Mouse (Mus musculus) heart, adult 2 months (tissue): ENCODE results near the gene Mdn1. TPM values are rescaled to one million over a fixed set of nuclear protein-coding genes. Genes with fewer than 3 reads are reported as not detected.
A peak's percentile ranks its signal among the peaks of the same experiment; 100 is the strongest.

ENCODE experiments used
- DNase-seq, 2 experiments: peaks; one replicate each; pipeline ENCODE4 v3.0.0; 2021
- H3K27ac ChIP-seq: fragments of 200-600 bp; 2 replicates; pipeline ENCODE4 v1.8.1; 2022
- H3K27me3 ChIP-seq: fragments of 200-500 bp; 2 replicates; pipeline ENCODE4 v1.6.1; 2012; ENCODE audit warnings: mild to moderate bottlenecking, low read length, inconsistent platforms, mixed read lengths; ENCODE audit not compliant: control insufficient read depth, insufficient read depth
- H3K36me3 ChIP-seq: fragments of 200-500 bp; 2 replicates; pipeline ENCODE4 v1.6.1; 2012; ENCODE audit warnings: low read length, inconsistent platforms; ENCODE audit not compliant: control insufficient read depth, insufficient read depth
- H3K4me1 ChIP-seq: fragments of 200-500 bp; 2 replicates; pipeline ENCODE4 v1.6.1; 2011; ENCODE audit warnings: low read length; ENCODE audit not compliant: control insufficient read depth, insufficient read depth
- H3K4me3 ChIP-seq: fragments of 200-600 bp; 2 replicates; pipeline ENCODE4 v1.8.1; 2022
- H3K79me2 ChIP-seq: fragments of 200-500 bp; replicated peaks from 2 replicates; pipeline ENCODE4 v1.6.1; 2012; ENCODE audit warnings: mild to moderate bottlenecking, inconsistent platforms, low read length, moderate library complexity, mixed read lengths; ENCODE audit not compliant: control insufficient read depth, insufficient read depth
- H3K9ac ChIP-seq: fragments of 200-500 bp; 2 replicates; pipeline ENCODE4 v1.6.1; 2012; ENCODE audit warnings: low read depth, mild to moderate bottlenecking, control low read depth, inconsistent platforms, low read length, mixed read lengths
- CTCF ChIP-seq: fragments of 200-600 bp; IDR thresholded peaks from 2 replicates; pipeline ENCODE4 v1.8.1; 2022; ENCODE audit warnings: antibody characterized with exemption, mild to moderate bottlenecking, moderate library complexity
- EP300 ChIP-seq: fragments of 200-500 bp; IDR thresholded peaks from 2 replicates; pipeline ENCODE4 v1.6.1; 2011; ENCODE audit warnings: low read depth, low read length, control low read depth; ENCODE audit not compliant: insufficient read depth
- POLR2A ChIP-seq: fragments of 200-500 bp; IDR thresholded peaks from 2 replicates; pipeline ENCODE4 v1.6.1; 2011; ENCODE audit warnings: mild to moderate bottlenecking, low read depth, low read length, control low read depth; ENCODE audit not compliant: insufficient read depth
- WGBS: fragments of 180-500 bp; shearing (Covaris S2); methylation state at CpG from one replicate; pipeline ENCODE4 v1.1.7; 2018; 5-methylcytosine and 5-hydroxymethylcytosine counted together
- intact Hi-C: fragments of 180-260 bp; cut with DNase I; formaldehyde crosslinking; loops from one replicate; pipeline ENCODE4 v1.15.1; 2025
- polyA plus RNA-seq: library from polyadenylated mRNA; depleted of rRNA; stranded (reverse); fragments of >200 nt; gene quantifications from 2 replicates; pipeline ENCODE4 v1.2.3, GENCODE M21; 2012
- total RNA-seq, 2 experiments: library from RNA; stranded (reverse); gene quantifications; 2 replicates each; pipeline ENCODE4 v1.2.3; 2021

Gene Mdn1
- total and polyA plus RNA-seq, 3 experiments, result 4.9 to 8.8 (median 8.7) TPM

- Histone ChIP-seq H3K4me3 (no peak overlapping the region), H3K27me3 (no peaks in the 10 kb centered on the region), H3K79me2 (no peaks in the 10 kb centered on the region), H3K9ac (no peak overlapping the region), H3K36me3 (no peaks in the 10 kb centered on the region; the same call in 1 of the 2 replicates), H3K4me1 (no peaks in the 10 kb centered on the region), H3K27ac (no peak overlapping the region)
- DNase-seq, result no peak
- 82% methylated on average over 1 of the region's 1 CpGs for WGBS
- intact Hi-C loops, result no loop called here
- TF ChIP-seq CTCF, result no peak
- TF ChIP-seq EP300, result no peak
- no peak for TF ChIP-seq POLR2A
Observed at GRCm38 (mm10) chr4:32750711-32751110, 93.8 kb downstream of the Mdn1 start.

GRCm38 (mm10) chr4:32757430-32757829, 100.5 kb downstream of the Mdn1 start:
- H3K4me1 ChIP-seq, result no peaks in the 10 kb centered on the region
- H3K27me3 ChIP-seq, result no peaks in the 10 kb centered on the region
- intact Hi-C loops, result no loop called here
- no peak overlapping the region for H3K27ac ChIP-seq
- no peak overlapping the region for H3K4me3 ChIP-seq
- no peaks in the 10 kb centered on the region; the same call in 1 of the 2 replicates for H3K36me3 ChIP-seq
- no peaks in the 10 kb centered on the region for H3K79me2 ChIP-seq
- H3K9ac ChIP-seq, result no peak overlapping the region
- 83% methylated on average over 2 of the region's 2 CpGs for WGBS
- no peak for DNase-seq
- TF ChIP-seq POLR2A (no peak), EP300 (no peak), CTCF (no peak)

- H3K4me1 ChIP-seq, result no peaks in the 10 kb centered on the region
- H3K9ac ChIP-seq, result no peak overlapping the region
- TF ChIP-seq CTCF (no peak), EP300 (no peak), POLR2A (no peak)
- no peaks in the 10 kb centered on the region for H3K36me3 ChIP-seq
- 96% methylated on average over 7 of the region's 7 CpGs for WGBS
- no peaks in the 10 kb centered on the region for H3K27me3 ChIP-seq
- H3K27ac ChIP-seq, result no peak overlapping the region
- intact Hi-C loops, result loop anchor here (5.0 kb wide), 1 partner anchor 185 kb away; the partner anchor contains the start of gene Ankrd6
- DNase-seq, result no peak
- no peak overlapping the region for H3K4me3 ChIP-seq
- no peaks in the 10 kb centered on the region for H3K79me2 ChIP-seq
Observed at GRCm38 (mm10) chr4:32767471-32767870, 110.6 kb downstream of the Mdn1 start.

- intact Hi-C loops, result loop anchor here (5.0 kb wide), 1 partner anchor 184 kb away; the partner anchor contains the start of gene Ankrd6
- 89% methylated on average over 10 of the region's 10 CpGs for WGBS
- no peak overlapping the region for H3K27ac ChIP-seq
- H3K27me3 ChIP-seq, result no peaks in the 10 kb centered on the region
- TF ChIP-seq EP300, result no peak
- TF ChIP-seq CTCF, result no peak
- no peak for TF ChIP-seq POLR2A
- H3K79me2 ChIP-seq, result no peaks in the 10 kb centered on the region
- H3K4me3 ChIP-seq, result no peak overlapping the region
- no peaks in the 10 kb centered on the region for H3K36me3 ChIP-seq
- H3K4me1 ChIP-seq, result no peaks in the 10 kb centered on the region
- no peak overlapping the region for H3K9ac ChIP-seq
- peak in 1 of 2 experiments; percentile 11 for DNase-seq
Observed at GRCm38 (mm10) chr4:32768046-32768445, 111.1 kb downstream of the Mdn1 start.

DNA sequence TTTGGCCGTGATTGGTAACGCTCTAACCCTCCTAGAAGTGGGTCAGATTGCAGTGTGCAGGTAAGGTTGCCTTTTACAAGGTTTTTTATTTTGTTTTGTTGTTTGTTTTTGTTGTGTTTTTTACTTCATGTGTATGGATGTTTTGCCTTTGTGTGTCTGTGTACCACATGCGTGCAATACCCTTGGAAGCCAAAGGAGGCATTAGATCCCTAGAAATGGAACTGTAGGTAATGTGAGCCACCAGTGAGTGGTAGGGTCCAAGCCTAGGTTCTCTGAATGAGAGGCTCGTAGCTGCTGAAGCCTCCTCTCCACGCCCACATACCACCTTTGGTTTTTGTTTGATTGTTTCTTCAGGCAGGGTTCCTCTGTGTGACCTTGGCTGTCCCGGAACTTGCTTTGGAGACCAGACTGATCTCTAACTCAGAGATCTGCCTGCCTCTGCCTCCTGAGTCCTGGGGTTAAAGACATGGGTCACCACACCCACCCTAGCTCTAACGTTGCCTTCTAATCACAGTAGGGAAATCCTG, 113.4 kb downstream of the Mdn1 start:
- Histone ChIP-seq H3K9ac (no peak overlapping the region), H3K4me3 (no peak overlapping the region), H3K27me3 (no peaks in the 10 kb centered on the region), H3K79me2 (no peaks in the 10 kb centered on the region), H3K36me3 (no peaks in the 10 kb centered on the region), H3K27ac (no peak overlapping the region), H3K4me1 (no peaks in the 10 kb centered on the region)
- 89% methylated on average over 7 of the region's 7 CpGs for WGBS
- intact Hi-C loops, result no loop called here
- no peak for DNase-seq
- TF ChIP-seq CTCF, result peak; percentile 29
- TF ChIP-seq POLR2A, result no peak

DNA sequence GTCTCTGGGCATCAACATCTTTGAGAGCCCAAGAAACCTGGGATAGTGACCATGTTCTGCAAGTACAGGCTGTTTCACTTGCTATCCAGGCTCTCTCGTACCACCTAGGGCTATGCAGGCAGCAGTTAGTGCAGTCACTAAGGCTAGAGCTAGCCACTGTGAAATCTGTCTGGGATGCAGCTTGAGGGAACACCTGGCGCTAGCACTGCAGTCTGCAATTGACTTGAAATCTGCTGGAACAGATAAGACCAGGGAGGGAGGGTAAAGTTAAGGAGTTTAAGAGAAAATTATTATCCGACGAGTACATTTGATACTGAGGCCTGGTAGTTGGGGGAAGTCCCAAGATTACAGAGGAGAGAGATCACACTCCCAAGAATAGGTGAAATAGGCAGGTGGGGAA, 123.1 kb downstream of the Mdn1 start:
- Histone ChIP-seq H3K9ac (no peak overlapping the region), H3K36me3 (no peaks in the 10 kb centered on the region), H3K4me1 (no peaks in the 10 kb centered on the region), H3K4me3 (no peak overlapping the region), H3K27ac (no peak overlapping the region), H3K79me2 (no peaks in the 10 kb centered on the region), H3K27me3 (no peaks in the 10 kb centered on the region)
- TF ChIP-seq EP300, result no peak
- TF ChIP-seq CTCF, result no peak
- WGBS, result 95% methylated on average over 4 of the region's 4 CpGs
- DNase-seq, result no peak
- intact Hi-C loops, result no loop called here

DNA sequence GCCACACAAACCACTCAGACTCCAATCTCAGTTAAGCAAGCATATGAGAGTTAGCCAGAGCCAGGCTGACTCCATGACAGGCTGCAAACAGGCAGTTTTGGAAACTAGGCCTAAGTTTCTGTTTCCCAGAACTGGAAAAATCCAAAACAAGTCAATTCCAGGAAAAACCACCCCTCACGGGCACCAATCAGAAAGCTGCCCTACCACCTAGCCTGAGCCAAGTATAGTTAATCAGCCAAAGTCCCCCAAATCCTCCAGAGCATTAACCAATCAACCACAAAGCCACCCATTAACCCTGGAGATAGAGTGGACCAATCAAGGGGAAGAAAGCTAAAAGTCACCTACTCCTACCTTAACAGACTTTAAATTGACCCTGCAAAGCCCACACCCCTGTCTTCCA, 130.2 kb downstream of the Mdn1 start:
- Histone ChIP-seq H3K9ac (no peak overlapping the region), H3K36me3 (no peaks in the 10 kb centered on the region), H3K27ac (no peak overlapping the region), H3K4me1 (no peaks in the 10 kb centered on the region), H3K4me3 (no peak overlapping the region), H3K27me3 (no peaks in the 10 kb centered on the region), H3K79me2 (no peaks in the 10 kb centered on the region)
- DNase-seq, result no peak
- intact Hi-C loops, result no loop called here
- 84% methylated on average over 1 of the region's 1 CpGs for WGBS
- TF ChIP-seq CTCF (no peak), EP300 (no peak), POLR2A (no peak)
